In genomic region chr11:88619468-88620157, GRCm38 (mm10) we compare ENCODE assay signal across 10 mouse cellular contexts.
A peak's percentile ranks its signal among the peaks of the same experiment; 100 is the strongest.
DNase-seq lines count a peak whose midpoint lies in the region; ATAC-seq and TF ChIP-seq lines count a peak whose summit lies in the region.
"Had no signal": no experiment of that assay in that cellular context is flagged by ENCODE, and none has a peak within 500 bp of the region (broad histone marks: within the 10 kb centered on the region; RNA-seq: fewer than 3 reads in every experiment).

No protein-coding gene starts in this region.

- no peak for TF ChIP-seq EP300 in ES-Bruce4 (IDR thresholded peaks at IDR 0.05; ENCODE audit: insufficient read depth, low read depth, low read length)

- TF ChIP-seq CTCF in layer of hippocampus, adult 2 months (conservative IDR thresholded peaks at IDR 0.05): no peak
- TF ChIP-seq CTCF in ES-Bruce4 (IDR thresholded peaks at IDR 0.05; ENCODE audit: low read depth, low read length): no peak

- peak overlapping the region; percentile 83 for H3K27ac ChIP-seq in layer of hippocampus, adult 2 months
- H3K27ac ChIP-seq in ES-Bruce4 (ENCODE audit: insufficient read depth, low read length): peak overlapping the region; percentile 98
- peak overlapping the region; percentile 61 for H3K27ac ChIP-seq in forebrain, embryonic 16.5 days (ENCODE audit: low read length)
- peak overlapping the region; percentile 20; the same call in 1 of the 2 replicates for H3K27ac ChIP-seq in midbrain, embryonic 14.5 days (replicated peaks; ENCODE audit: low read depth, low read length)
- H3K27ac ChIP-seq in intestine, embryonic 15.5 days: no peak overlapping the region

- H3K36me3 ChIP-seq in ES-Bruce4 (ENCODE audit: control insufficient read depth, insufficient read depth, low read length, poor library complexity, severe bottlenecking): no peaks in the 10 kb centered on the region
- H3K36me3 ChIP-seq in forebrain, embryonic 16.5 days (ENCODE audit: control insufficient read depth, insufficient read depth): no peaks in the 10 kb centered on the region
- no peaks in the 10 kb centered on the region for H3K36me3 ChIP-seq in midbrain, embryonic 14.5 days (ENCODE audit: control insufficient read depth, insufficient read depth, low read length)
- no peaks in the 10 kb centered on the region for H3K36me3 ChIP-seq in intestine, embryonic 15.5 days
- H3K36me3 ChIP-seq: liver, embryonic 15.5 days had no signal

- no peak overlapping the region for H3K4me2 ChIP-seq in forebrain, embryonic 16.5 days (ENCODE audit: low read length)
- H3K4me2 ChIP-seq in midbrain, embryonic 14.5 days (ENCODE audit: low read length): no peak overlapping the region
- no peak overlapping the region for H3K4me2 ChIP-seq in intestine, embryonic 15.5 days (replicated peaks)
- H3K4me2 ChIP-seq: liver, embryonic 15.5 days had no signal

- TF ChIP-seq POLR2A in ES-Bruce4 (IDR thresholded peaks at IDR 0.05; ENCODE audit: insufficient read depth, low read length): no peak

- no peaks in the 10 kb centered on the region for H3K27me3 ChIP-seq in ES-Bruce4 (ENCODE audit: control insufficient read depth, insufficient read depth, low read length, poor library complexity, severe bottlenecking)
- no peaks in the 10 kb centered on the region for H3K27me3 ChIP-seq in forebrain, embryonic 16.5 days (replicated peaks; ENCODE audit: control insufficient read depth, insufficient read depth, low read length)
- H3K27me3 ChIP-seq in midbrain, embryonic 14.5 days (ENCODE audit: control insufficient read depth, insufficient read depth, low read length): no peaks in the 10 kb centered on the region
- no peaks in the 10 kb centered on the region for H3K27me3 ChIP-seq in intestine, embryonic 15.5 days (replicated peaks)
- H3K27me3 ChIP-seq: liver, embryonic 15.5 days had no signal

- H3K4me1 ChIP-seq in ES-Bruce4 (ENCODE audit: control insufficient read depth, insufficient read depth, low read length): peaks cover 15% of the 10 kb centered on the region
- peaks cover 64% of the 10 kb centered on the region for H3K4me1 ChIP-seq in forebrain, embryonic 16.5 days (replicated peaks; ENCODE audit: control insufficient read depth, insufficient read depth, low read length)
- H3K4me1 ChIP-seq in midbrain, embryonic 14.5 days (ENCODE audit: control insufficient read depth, insufficient read depth, low read length): peaks cover 46% of the 10 kb centered on the region
- H3K4me1 ChIP-seq in intestine, embryonic 15.5 days (replicated peaks): peaks cover 56% of the 10 kb centered on the region

- peak overlapping the region; percentile 29 for H3K4me3 ChIP-seq in layer of hippocampus, adult 2 months
- H3K4me3 ChIP-seq in ES-Bruce4 (ENCODE audit: low read depth, low read length): 0 out of 2 replicates have a peak overlapping the region, but pooled peaks have one; percentile 2
- no peak overlapping the region for H3K4me3 ChIP-seq in forebrain, embryonic 16.5 days (replicated peaks; ENCODE audit: low read length)
- H3K4me3 ChIP-seq in midbrain, embryonic 14.5 days (replicated peaks; ENCODE audit: low read depth, low read length): no peak overlapping the region
- H3K4me3 ChIP-seq in intestine, embryonic 15.5 days (replicated peaks): no peak overlapping the region
- H3K4me3 ChIP-seq: erythroblast, embryonic 14.5 days; liver, embryonic 15.5 days had no signal

- 44% methylated on average over 9 of the region's 9 CpGs for WGBS in forebrain, embryonic 16.5 days
- WGBS in midbrain, embryonic 14.5 days: 52% methylated on average over 9 of the region's 9 CpGs
- whole genome bisulfite sequencing in intestine, embryonic 15.5 days: 59% methylated on average over 9 of the region's 9 CpGs

- H3K9ac ChIP-seq in ES-Bruce4 (ENCODE audit: low read depth, poor library complexity, severe bottlenecking): peak overlapping the region; percentile 57
- H3K9ac ChIP-seq in forebrain, embryonic 16.5 days (replicated peaks; ENCODE audit: low read depth, low read length): no peak overlapping the region
- H3K9ac ChIP-seq in midbrain, embryonic 14.5 days (replicated peaks; ENCODE audit: low read length): no peak overlapping the region
- H3K9ac ChIP-seq in intestine, embryonic 15.5 days: no peak overlapping the region
- H3K9ac ChIP-seq: liver, embryonic 15.5 days had no signal

- ATAC-seq in forebrain, embryonic 16.5 days: no peak
- ATAC-seq in midbrain, embryonic 14.5 days (ENCODE audit: low FRiP score, low TSS enrichment): no peak
- no peak; the same call in 1 of the 2 replicates for ATAC-seq in intestine, embryonic 15.5 days
- ATAC-seq in erythroid progenitor cell, adult 5-6 weeks (replicated peaks; ENCODE audit: low FRiP score, poor library complexity, severe bottlenecking): no peak

- H3K9me3 ChIP-seq in ES-Bruce4 (replicated peaks; ENCODE audit: control insufficient read depth, insufficient read depth, low read length, poor library complexity, severe bottlenecking): no peaks in the 10 kb centered on the region
- no peaks in the 10 kb centered on the region for H3K9me3 ChIP-seq in forebrain, embryonic 16.5 days (ENCODE audit: control insufficient read depth, low read length)
- no peaks in the 10 kb centered on the region for H3K9me3 ChIP-seq in midbrain, embryonic 14.5 days (ENCODE audit: control insufficient read depth, low read length)
- no peaks in the 10 kb centered on the region for H3K9me3 ChIP-seq in intestine, embryonic 15.5 days
- H3K9me3 ChIP-seq: liver, embryonic 15.5 days had no signal

- no peak for DNase-seq in layer of hippocampus, adult 2 months (ENCODE audit: low spot score in 2 of 2)
- DNase-seq in layer of hippocampus, adult 8-10 months (ENCODE audit: low spot score in 2 of 2): no peak
- DNase-seq in midbrain, embryonic 14.5 days: no peak
- no peak for DNase-seq in cerebellum, adult 9-10 months

Comparison
In these comparisons a context has a peak if more than half of its experiments do, and no peak if none do; other contexts are left out.
1. H3K4me3 ChIP-seq: peak in layer of hippocampus, adult 2 months (single experiment) and ES-Bruce4 (single experiment); none in forebrain, embryonic 16.5 days (single experiment), midbrain, embryonic 14.5 days (single experiment) and intestine, embryonic 15.5 days (single experiment).